Mouse (Mus musculus) liver, adult 2 months (tissue): ENCODE results near the gene C1rb. TPM values are rescaled to one million over a fixed set of nuclear protein-coding genes. Genes with fewer than 3 reads are reported as not detected.
"Not testable (repeated sequence)": the region's sequence is repeated elsewhere in the genome, so short reads cannot be mapped to it uniquely, and the experiment has no call there.

Experiments
- DNase-seq: peaks from one replicate; pipeline ENCODE4 v3.0.0-alpha.2; 2011; ENCODE audit warnings: low read depth, low spot score; ENCODE audit errors: extremely low read depth
- H3K27ac ChIP-seq: fragments of 200-500 bp; replicated peaks from 2 replicates; pipeline ENCODE4 v1.5.1; 2012; ENCODE audit warnings: low read depth, mild to moderate bottlenecking, control low read depth, inconsistent platforms, low read length; ENCODE audit not compliant: insufficient read depth
- H3K27me3 ChIP-seq: fragments of 200-500 bp; 2 replicates; pipeline ENCODE4 v1.6.1; 2012; ENCODE audit warnings: mild to moderate bottlenecking, moderate library complexity, low read length, inconsistent platforms; ENCODE audit not compliant: control insufficient read depth, insufficient read depth
- H3K36me3 ChIP-seq: fragments of 200-500 bp; 2 replicates; pipeline ENCODE4 v1.6.1; 2012; ENCODE audit warnings: low read length, inconsistent platforms; ENCODE audit not compliant: control insufficient read depth, insufficient read depth
- H3K4me1 ChIP-seq: fragments of 200-500 bp; 2 replicates; pipeline ENCODE4 v1.6.1; 2011; ENCODE audit warnings: low read length; ENCODE audit not compliant: control insufficient read depth, insufficient read depth
- H3K4me3 ChIP-seq: fragments of 200-500 bp; 2 replicates; pipeline ENCODE4 v1.5.1; 2011; ENCODE audit warnings: low read depth, mild to moderate bottlenecking, control low read depth, low read length, moderate library complexity; ENCODE audit not compliant: insufficient read depth
- H3K79me2 ChIP-seq: fragments of 200-500 bp; 2 replicates; pipeline ENCODE4 v1.6.1; 2012; ENCODE audit warnings: inconsistent platforms, mild to moderate bottlenecking, low read length, moderate library complexity; ENCODE audit not compliant: control insufficient read depth, insufficient read depth
- H3K9ac ChIP-seq: fragments of 200-500 bp; 2 replicates; pipeline ENCODE4 v1.6.1; 2012; ENCODE audit warnings: low read depth, mild to moderate bottlenecking, control low read depth, inconsistent platforms, low read length
- CTCF ChIP-seq: fragments of 200-500 bp; IDR thresholded peaks from 2 replicates; pipeline ENCODE4 v1.5.1; 2011; ENCODE audit warnings: low read depth, low read length, control low read depth
- POLR2A ChIP-seq: fragments of 200-500 bp; IDR thresholded peaks from 2 replicates; pipeline ENCODE4 v1.6.1; 2011; ENCODE audit warnings: low read length, control low read depth; ENCODE audit not compliant: insufficient read depth; ENCODE audit errors: extremely low read depth
- whole genome bisulfite sequencing: fragments of 180-500 bp; shearing (Covaris S2); methylation state at CpG from one replicate; pipeline ENCODE4 v1.1.7; 2018; 5-methylcytosine and 5-hydroxymethylcytosine counted together
- polyA plus RNA-seq: library from polyadenylated mRNA; depleted of rRNA; stranded (reverse); fragments of >200 nt; gene quantifications from 2 replicates; pipeline ENCODE4 v1.2.3, GENCODE M21; 2012
- total RNA-seq: library from RNA; depleted of rRNA; stranded (reverse); fragments of >200 nt; gene quantifications from 2 replicates; pipeline ENCODE4 v1.2.3, GENCODE M21; 2014

C1rb gene
- total and polyA plus RNA-seq, 2 experiments, result under 0.01 to 0.12 TPM

DNA sequence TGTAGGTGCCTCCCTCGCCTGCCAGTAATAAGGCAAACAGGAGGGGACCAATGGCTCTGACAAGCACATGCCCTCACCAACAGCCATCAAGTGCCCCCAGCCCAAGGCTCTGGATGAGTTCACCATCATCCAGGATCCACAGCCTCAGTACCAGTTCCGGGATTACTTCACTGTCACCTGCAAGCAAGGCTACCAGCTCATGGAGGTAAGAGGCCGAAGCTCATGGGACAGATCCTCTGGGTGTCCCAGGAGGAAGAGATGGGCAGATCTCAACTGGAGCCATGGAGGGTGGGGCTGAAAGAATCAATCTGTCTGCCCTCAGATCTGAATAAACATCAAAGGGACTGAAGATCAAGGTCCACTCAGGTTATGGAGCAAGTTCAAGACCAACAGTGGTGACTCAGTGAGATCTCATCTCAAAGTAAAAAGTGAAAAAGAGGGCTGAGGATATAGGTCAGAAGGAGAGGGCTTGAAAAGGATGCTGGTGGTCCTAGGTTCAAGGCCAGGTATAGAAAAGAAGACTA lies 5.1 kb downstream of the C1rb start:
- peak; percentile 75 for DNase-seq

DNA sequence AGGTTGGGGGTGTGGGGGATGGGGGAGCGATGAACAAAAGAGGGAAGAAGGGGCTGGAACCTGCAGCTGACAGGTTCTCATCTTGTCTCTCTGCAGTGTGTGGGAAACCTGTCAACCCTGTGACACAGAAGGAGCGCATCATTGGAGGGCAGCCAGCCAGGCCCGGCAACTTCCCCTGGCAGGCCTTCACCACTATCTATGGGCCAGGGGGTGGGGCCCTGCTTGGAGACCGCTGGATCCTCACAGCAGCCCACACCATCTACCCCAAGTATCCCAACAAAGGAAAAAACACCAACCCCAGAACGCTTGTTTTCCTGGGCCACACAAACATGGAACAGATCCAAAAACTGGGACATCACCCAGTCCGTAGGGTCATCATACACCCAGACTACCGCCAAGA lies 10.1 kb downstream of the C1rb start:
- H3K36me3 ChIP-seq, DNase-seq, H3K27ac ChIP-seq, H3K4me1 ChIP-seq, H3K79me2 ChIP-seq, H3K9ac ChIP-seq, H3K27me3 ChIP-seq, H3K4me3 ChIP-seq: not testable (repeated sequence)
- WGBS, result 80% methylated on average over 6 of the region's 7 CpGs

More for the DNA sequence above, 5.1 kb downstream of the C1rb start:
- not testable (repeated sequence) for H3K4me1 ChIP-seq, H3K27me3 ChIP-seq, H3K9ac ChIP-seq, H3K27ac ChIP-seq, H3K36me3 ChIP-seq, H3K79me2 ChIP-seq, H3K4me3 ChIP-seq
- 62% methylated on average over 3 of the region's 3 CpGs for WGBS

DNA sequence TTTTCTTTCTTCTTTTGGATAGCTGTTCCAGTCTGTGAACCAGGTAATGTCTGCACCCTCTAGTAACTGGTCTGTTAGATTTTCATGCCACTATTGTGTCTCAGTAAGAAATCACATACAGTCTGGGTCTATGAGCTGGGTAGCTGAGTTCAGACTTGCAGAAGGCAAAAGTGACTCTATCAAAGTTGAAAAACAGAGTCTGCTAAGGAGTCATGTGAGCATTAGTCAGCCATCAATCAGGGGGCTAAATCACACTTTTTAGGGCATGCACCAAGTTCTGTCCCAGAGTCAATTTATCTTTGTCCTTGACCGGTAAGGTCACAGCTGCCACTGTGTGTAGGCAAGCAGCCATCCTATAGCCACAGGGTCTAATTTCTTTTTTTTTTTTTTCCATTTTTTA lies 12.1 kb downstream of the C1rb start:
- Histone ChIP-seq H3K36me3 (no peaks in the 10 kb centered on the region), H3K27me3 (no peaks in the 10 kb centered on the region), H3K27ac (no peak overlapping the region), H3K9ac (no peak overlapping the region), H3K79me2 (no peaks in the 10 kb centered on the region), H3K4me1 (peaks cover 3% of the 10 kb centered on the region; the same call in 1 of the 2 replicates), H3K4me3 (no peak overlapping the region)
- 96% methylated on average over 1 of the region's 1 CpGs for WGBS
- TF ChIP-seq CTCF (no peak), POLR2A (no peak)
- no peak for DNase-seq

DNA sequence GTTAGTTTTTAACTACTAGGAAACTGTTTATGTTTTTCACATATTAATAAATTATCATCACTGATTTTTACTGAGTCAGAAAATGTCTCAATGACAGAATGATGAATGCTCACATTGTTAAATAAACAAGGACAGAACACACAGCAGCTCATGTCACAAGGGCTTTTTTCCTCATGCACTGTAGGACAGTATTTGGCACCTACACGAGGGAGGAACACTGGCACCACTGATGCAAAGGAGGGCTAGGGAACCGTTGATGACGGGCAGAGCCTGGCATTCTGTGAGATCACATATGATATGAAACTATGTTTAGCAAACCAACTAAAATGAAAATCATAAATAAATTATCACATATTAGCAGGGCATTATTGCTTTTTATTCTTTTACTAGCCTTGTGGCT lies 14.8 kb downstream of the C1rb start:
- Histone ChIP-seq H3K4me3 (no peak overlapping the region), H3K9ac (no peak overlapping the region), H3K36me3 (no peaks in the 10 kb centered on the region), H3K27me3 (no peaks in the 10 kb centered on the region), H3K4me1 (peaks cover 3% of the 10 kb centered on the region; the same call in 1 of the 2 replicates), H3K27ac (no peak overlapping the region), H3K79me2 (no peaks in the 10 kb centered on the region)
- WGBS, result 37% methylated on average over 3 of the region's 3 CpGs
- DNase-seq, result no peak
- TF ChIP-seq CTCF, result no peak
- no peak for TF ChIP-seq POLR2A

DNA sequence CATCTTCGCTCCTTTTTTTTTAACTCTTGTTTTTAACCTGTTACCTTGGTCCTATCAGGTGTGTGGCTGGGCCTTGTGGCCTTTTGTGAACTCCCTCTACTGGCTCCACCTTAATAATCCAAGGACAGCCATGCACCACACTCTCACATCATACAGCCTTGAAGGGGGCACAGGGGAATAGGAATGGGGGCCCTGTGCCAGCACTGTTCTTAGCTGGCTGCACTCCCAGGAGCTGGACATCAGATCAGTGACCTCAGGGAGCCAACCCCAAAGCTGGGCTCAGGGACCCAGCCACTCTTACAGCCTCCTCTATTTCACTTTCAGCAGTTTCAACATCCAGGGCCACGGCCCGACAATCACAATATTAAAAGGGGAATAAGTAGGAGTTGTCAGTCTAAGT lies 15.7 kb downstream of the C1rb start:
- H3K36me3 ChIP-seq, result no peaks in the 10 kb centered on the region
- DNase-seq, result peak; percentile 41
- H3K9ac ChIP-seq, result no peak overlapping the region
- H3K4me3 ChIP-seq, result no peak overlapping the region
- TF ChIP-seq CTCF (no peak), POLR2A (no peak)
- H3K4me1 ChIP-seq, result peaks cover 3% of the 10 kb centered on the region; the same call in 1 of the 2 replicates
- H3K79me2 ChIP-seq, result no peaks in the 10 kb centered on the region
- WGBS, result 45% methylated on average over 3 of the region's 3 CpGs
- no peak overlapping the region for H3K27ac ChIP-seq
- H3K27me3 ChIP-seq, result no peaks in the 10 kb centered on the region

DNA sequence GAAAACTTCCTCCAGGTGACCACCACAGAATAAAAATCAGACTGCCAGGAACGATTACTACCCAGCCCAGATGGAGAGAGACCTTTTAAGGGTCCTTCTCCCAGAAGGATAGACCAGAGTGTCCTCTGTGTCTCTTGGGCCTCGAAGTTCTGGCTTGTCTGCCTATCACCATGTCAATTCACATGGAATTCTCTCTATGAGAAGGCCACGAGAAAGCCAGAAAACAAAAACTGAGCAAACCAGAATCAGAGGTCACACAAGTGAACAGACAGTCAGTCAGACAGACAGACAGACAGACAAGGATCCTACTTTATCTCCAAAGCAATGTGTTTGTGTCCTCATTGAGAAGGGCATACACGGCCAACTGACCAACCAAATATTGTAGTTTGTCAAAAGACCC lies 16.2 kb downstream of the C1rb start:
- Histone ChIP-seq H3K9ac (no peak overlapping the region), H3K27ac (no peak overlapping the region), H3K79me2 (no peaks in the 10 kb centered on the region), H3K4me1 (peaks cover 3% of the 10 kb centered on the region; the same call in 1 of the 2 replicates), H3K27me3 (no peaks in the 10 kb centered on the region), H3K36me3 (no peaks in the 10 kb centered on the region), H3K4me3 (no peak overlapping the region)
- 54% methylated on average over 4 of the region's 4 CpGs for WGBS
- DNase-seq, result no peak
- TF ChIP-seq CTCF, result no peak
